Mouse (Mus musculus): ENCODE data around the gene Gne. TPM values are rescaled to one million over a fixed set of nuclear protein-coding genes. Genes with fewer than 3 reads are reported as not detected.
A peak's percentile ranks its signal among the peaks of the same experiment; 100 is the strongest.

The Gne gene
- total RNA-seq (2014; rRNA removed) (41.9 and 44.5 TPM in 2 replicates), polyA plus RNA-seq (2015; fragmentation: Nextera tagmentation; extraction: Ambion mirVana) (24.7 and 26.1 TPM in 2 replicates)

GRCm38 (mm10) chr4:44083945-44084344, at the start of gene Gne:
Gene Gne, minus strand, starts transcription at chr4:44084177.
- no peak for DNase-seq (ENCODE audit: low spot score)
- Histone ChIP-seq H3K4me2 (ENCODE audit: low read depth, low read length) (peak within 1 kb of the TSS; percentile 2; the same call in 1 of the 2 replicates), H3K27me3 (ENCODE audit: insufficient read depth, low read length) (no peaks in the 10 kb centered on the region), H3K4me3 (ENCODE audit: low read length) (no peak within 1 kb of the TSS), H3K9me3 (ENCODE audit: low read length) (no peaks in the 10 kb centered on the region), H3K9ac (replicated peaks; ENCODE audit: low read length) (no peak within 1 kb of the TSS), H3K27ac (no peak within 1 kb of the TSS), H3K4me1 (ENCODE audit: insufficient read depth, low read length) (no peaks in the 10 kb centered on the region), H3K36me3 (ENCODE audit: insufficient read depth, low read length) (no peaks in the 10 kb centered on the region)
- no peak for TF ChIP-seq CTCF (IDR thresholded peaks at IDR 0.05; ENCODE audit: low read depth)
- 22% methylated on average over 11 of the region's 11 CpGs for WGBS
- ATAC-seq: no peak

- DNase-seq (ENCODE audit: low spot score): no peak
- no peaks in the 10 kb centered on the region for H3K27me3 ChIP-seq (ENCODE audit: insufficient read depth, low read length)
- no peak overlapping the region for H3K4me2 ChIP-seq (ENCODE audit: low read depth, low read length)
- no peak overlapping the region for H3K9ac ChIP-seq (replicated peaks; ENCODE audit: low read length)
- ATAC-seq: no peak
- H3K4me1 ChIP-seq (ENCODE audit: insufficient read depth, low read length): no peaks in the 10 kb centered on the region
- 96% methylated on average over 12 of the region's 12 CpGs for whole genome bisulfite sequencing
- no peak overlapping the region for H3K4me3 ChIP-seq (ENCODE audit: low read length)
- H3K27ac ChIP-seq: no peak overlapping the region
- H3K36me3 ChIP-seq (ENCODE audit: insufficient read depth, low read length): peaks cover 33% of the 10 kb centered on the region
- TF ChIP-seq CTCF (IDR thresholded peaks at IDR 0.05; ENCODE audit: low read depth): no peak
- no peaks in the 10 kb centered on the region for H3K9me3 ChIP-seq (ENCODE audit: low read length)
These were observed 42.8 kb upstream of the Gne start for GRCm38 (mm10) chr4:44126805-44127204.

GRCm38 (mm10) chr4:44119410-44120201, 35.6 kb upstream of the Gne start:
- 49% methylated on average over 9 of the region's 9 CpGs for WGBS
- no peaks in the 10 kb centered on the region for H3K4me1 ChIP-seq (ENCODE audit: insufficient read depth, low read length)
- ATAC-seq (peak; percentile 59), DNase-seq (ENCODE audit: low spot score) (peak; percentile 72)
- H3K4me3 ChIP-seq (ENCODE audit: low read length): no peak overlapping the region
- no peak overlapping the region for H3K9ac ChIP-seq (replicated peaks; ENCODE audit: low read length)
- H3K27me3 ChIP-seq (ENCODE audit: insufficient read depth, low read length): no peaks in the 10 kb centered on the region
- TF ChIP-seq CTCF (IDR thresholded peaks at IDR 0.05; ENCODE audit: low read depth): peak; percentile 69
- H3K9me3 ChIP-seq (ENCODE audit: low read length): no peaks in the 10 kb centered on the region
- H3K36me3 ChIP-seq (ENCODE audit: insufficient read depth, low read length): no peaks in the 10 kb centered on the region
- no peak overlapping the region for H3K4me2 ChIP-seq (ENCODE audit: low read depth, low read length)
- no peak overlapping the region for H3K27ac ChIP-seq

DNA sequence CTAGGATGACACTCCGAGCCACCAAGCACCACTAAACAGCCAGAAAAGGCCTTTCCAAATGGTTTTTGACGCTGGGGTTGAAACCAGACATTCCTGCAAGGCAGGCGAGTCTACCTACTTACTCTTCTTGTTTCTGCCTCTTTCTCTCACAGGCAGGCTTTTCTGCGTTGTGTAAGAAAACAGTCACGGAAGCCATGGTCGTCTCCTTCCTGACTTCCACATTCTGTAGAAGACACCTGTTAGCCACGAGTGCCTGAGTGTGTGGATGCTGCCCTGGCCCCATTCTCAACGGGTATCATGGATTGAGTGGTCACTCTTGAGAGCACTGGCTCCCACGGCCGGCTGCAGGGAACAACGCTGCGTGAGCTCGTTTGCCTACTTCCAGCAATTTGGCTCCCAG, 31.1 kb upstream of the Gne start:
- H3K27me3 ChIP-seq (ENCODE audit: insufficient read depth, low read length): no peaks in the 10 kb centered on the region
- TF ChIP-seq CTCF (IDR thresholded peaks at IDR 0.05; ENCODE audit: low read depth): no peak
- H3K27ac ChIP-seq: no peak overlapping the region
- no peak overlapping the region for H3K4me2 ChIP-seq (ENCODE audit: low read depth, low read length)
- H3K9me3 ChIP-seq (ENCODE audit: low read length): no peaks in the 10 kb centered on the region
- DNase-seq (ENCODE audit: low spot score): no peak
- H3K4me3 ChIP-seq (ENCODE audit: low read length): no peak overlapping the region
- H3K9ac ChIP-seq (replicated peaks; ENCODE audit: low read length): no peak overlapping the region
- no peak for ATAC-seq
- H3K36me3 ChIP-seq (ENCODE audit: insufficient read depth, low read length): no peaks in the 10 kb centered on the region
- H3K4me1 ChIP-seq (ENCODE audit: insufficient read depth, low read length): peaks cover 8% of the 10 kb centered on the region; the same call in 1 of the 2 replicates
- WGBS: 88% methylated on average over 13 of the region's 13 CpGs

DNA sequence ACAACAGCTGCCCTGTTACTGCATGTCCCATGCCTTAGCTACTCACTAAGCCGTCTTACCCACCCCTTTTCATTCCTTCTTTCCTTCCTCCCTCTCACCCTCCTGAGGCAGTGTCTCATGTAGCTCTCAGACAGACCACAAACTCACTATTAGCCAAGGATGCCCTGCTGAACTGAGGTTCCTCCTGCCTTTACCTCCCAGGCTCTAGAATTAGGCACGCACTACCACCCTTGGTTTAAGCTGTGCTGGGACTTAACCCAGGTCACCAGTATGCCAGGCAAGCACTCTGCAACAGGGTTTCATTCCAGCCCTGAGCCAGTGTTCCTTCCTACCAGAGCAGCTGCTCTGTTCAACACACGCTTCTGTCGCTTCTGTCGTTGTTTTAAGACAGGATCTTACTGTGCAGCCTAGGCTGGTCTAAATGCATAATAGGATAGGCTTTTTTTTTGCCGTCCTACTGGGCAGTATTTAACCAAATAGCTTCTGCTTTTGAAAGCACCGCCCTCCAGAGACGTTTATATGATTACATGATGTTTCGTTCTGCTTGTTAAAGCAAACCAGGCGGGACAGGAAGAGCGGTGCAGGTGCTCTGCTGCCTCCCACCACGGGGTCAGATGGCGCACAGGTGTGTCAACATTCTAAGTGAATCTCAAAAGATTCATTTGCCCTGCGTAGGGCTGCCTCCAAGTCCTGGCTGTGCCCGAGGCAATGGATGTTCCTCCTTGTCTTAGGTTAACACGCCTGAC, 29.6 kb upstream of the Gne start:
- 33% methylated on average over 16 of the region's 16 CpGs for WGBS
- Histone ChIP-seq H3K4me2 (ENCODE audit: low read depth, low read length) (0 out of 2 replicates have a peak overlapping the region, but pooled peaks have one; percentile 13), H3K27me3 (ENCODE audit: insufficient read depth, low read length) (no peaks in the 10 kb centered on the region), H3K4me1 (ENCODE audit: insufficient read depth, low read length) (peaks cover 8% of the 10 kb centered on the region; the same call in 1 of the 2 replicates), H3K4me3 (ENCODE audit: low read length) (no peak overlapping the region), H3K36me3 (ENCODE audit: insufficient read depth, low read length) (no peaks in the 10 kb centered on the region), H3K27ac (no peak overlapping the region), H3K9ac (replicated peaks; ENCODE audit: low read length) (no peak overlapping the region), H3K9me3 (ENCODE audit: low read length) (no peaks in the 10 kb centered on the region)
- ATAC-seq (peak; percentile 63), DNase-seq (ENCODE audit: low spot score) (peak; percentile 39)
- TF ChIP-seq CTCF (IDR thresholded peaks at IDR 0.05; ENCODE audit: low read depth): no peak

- no peak overlapping the region for H3K4me2 ChIP-seq (ENCODE audit: low read depth, low read length)
- no peaks in the 10 kb centered on the region for H3K9me3 ChIP-seq (ENCODE audit: low read length)
- no peak overlapping the region for H3K4me3 ChIP-seq (ENCODE audit: low read length)
- no peak overlapping the region for H3K27ac ChIP-seq
- ATAC-seq: no peak
- H3K36me3 ChIP-seq (ENCODE audit: insufficient read depth, low read length): no peaks in the 10 kb centered on the region
- peaks cover 8% of the 10 kb centered on the region; the same call in 1 of the 2 replicates for H3K4me1 ChIP-seq (ENCODE audit: insufficient read depth, low read length)
- 24% methylated on average over 4 of the region's 4 CpGs for WGBS
- no peak for TF ChIP-seq CTCF (IDR thresholded peaks at IDR 0.05; ENCODE audit: low read depth)
- no peaks in the 10 kb centered on the region for H3K27me3 ChIP-seq (ENCODE audit: insufficient read depth, low read length)
- H3K9ac ChIP-seq (replicated peaks; ENCODE audit: low read length): no peak overlapping the region
- DNase-seq (ENCODE audit: low spot score): no peak
These were observed 28.8 kb upstream of the Gne start for GRCm38 (mm10) chr4:44112741-44113140.

Measured in hindbrain, postnatal 0 days (tissue).